ENCODE assay signal across 15 mouse cellular contexts in the genomic region with DNA sequence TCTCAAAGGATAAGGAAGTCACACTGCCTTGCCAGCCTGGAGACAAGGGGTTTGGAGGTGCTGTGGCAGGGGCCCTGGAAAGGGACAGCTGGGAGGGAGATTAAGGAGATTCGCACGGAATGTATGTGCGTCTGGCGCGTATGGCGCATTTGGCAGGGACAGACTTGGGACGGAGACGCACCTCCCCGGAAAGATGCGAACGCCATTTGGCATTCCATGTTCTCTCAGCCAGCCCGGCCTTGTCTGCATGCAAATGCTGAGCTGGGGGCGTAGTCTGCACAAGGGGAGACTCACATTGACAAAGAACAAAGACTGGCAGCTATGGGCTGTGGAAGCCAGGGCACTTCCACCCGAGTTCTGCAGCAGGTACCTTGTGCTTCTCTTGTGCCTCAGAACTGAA.
A peak's percentile ranks its signal among the peaks of the same experiment; 100 is the strongest.
DNase-seq lines count a peak whose midpoint lies in the region; ATAC-seq lines count a peak whose summit lies in the region.
"Had no signal": no experiment of that assay in that cellular context is flagged by ENCODE, and none has a peak within 500 bp of the region (broad histone marks: within the 10 kb centered on the region; RNA-seq: fewer than 3 reads in every experiment).

No protein-coding gene starts in this region.

- intact Hi-C loops in left cerebral cortex, postnatal 14 days (cut with DNase I), result no loop called here

- no peaks in the 10 kb centered on the region for H3K36me3 ChIP-seq in hindbrain, embryonic 16.5 days (ENCODE audit: control insufficient read depth, insufficient read depth, low read length)
- no peaks in the 10 kb centered on the region for H3K36me3 ChIP-seq in midbrain, embryonic 16.5 days (ENCODE audit: control insufficient read depth, insufficient read depth, low read length)
- H3K36me3 ChIP-seq: liver, embryonic 15.5 days; neural tube, embryonic 15.5 days had no signal

- H3K9ac ChIP-seq in hindbrain, embryonic 16.5 days (ENCODE audit: low read depth, low read length), result no peak overlapping the region
- H3K9ac ChIP-seq in midbrain, embryonic 16.5 days (ENCODE audit: low read depth, low read length), result no peak overlapping the region
- H3K9ac ChIP-seq: liver, embryonic 15.5 days; neural tube, embryonic 15.5 days had no signal

- ATAC-seq in hindbrain, embryonic 16.5 days, result 0 out of 2 replicates have a peak, but pooled peaks have one; percentile 30
- no peak for ATAC-seq in midbrain, embryonic 16.5 days
- no peak for ATAC-seq in megakaryocyte, adult 5-6 weeks (ENCODE audit: poor library complexity, severe bottlenecking)
- ATAC-seq: CD4-positive, CD25-positive, alpha-beta regulatory T cell, adult 4 months; intestine, postnatal 0 days had no signal

- no peaks in the 10 kb centered on the region for H3K4me1 ChIP-seq in hindbrain, embryonic 16.5 days (ENCODE audit: control insufficient read depth, insufficient read depth, low read depth, low read length)
- H3K4me1 ChIP-seq in midbrain, embryonic 16.5 days (ENCODE audit: control insufficient read depth, insufficient read depth, low read length), result peaks cover 12% of the 10 kb centered on the region
- H3K4me1 ChIP-seq: liver, embryonic 15.5 days had no signal

- 51% methylated on average over 14 of the region's 14 CpGs for WGBS in hindbrain, embryonic 16.5 days
- WGBS in midbrain, embryonic 16.5 days, result 45% methylated on average over 14 of the region's 14 CpGs

- no peak overlapping the region for H3K4me3 ChIP-seq in hindbrain, embryonic 16.5 days (ENCODE audit: low read length)
- no peak overlapping the region for H3K4me3 ChIP-seq in midbrain, embryonic 16.5 days (ENCODE audit: low read depth, low read length)
- H3K4me3 ChIP-seq: liver, embryonic 15.5 days; neural tube, embryonic 15.5 days had no signal

- DNase-seq in left cerebral cortex, adult 18-20 months (ENCODE audit: low spot score in 2 of 2), result peak; percentile 18 to 30
- DNase-seq in left cerebral cortex, postnatal 14 days (ENCODE audit: low spot score in 2 of 2), result no peak
- DNase-seq in brain, adult 2 months (ENCODE audit: low read depth, low spot score), result peak; percentile 56
- no peak for DNase-seq in adrenal gland, postnatal 4 days (ENCODE audit: low spot score in 2 of 2)
- DNase-seq: cerebellum, adult 9-10 months; gastrocnemius, postnatal 14 days; kidney, postnatal 36 days; lung, postnatal 36 days had no signal

- H3K27me3 ChIP-seq in hindbrain, embryonic 16.5 days (replicated peaks; ENCODE audit: control insufficient read depth, insufficient read depth, low read length), result no peaks in the 10 kb centered on the region
- H3K27me3 ChIP-seq in midbrain, embryonic 16.5 days (ENCODE audit: control insufficient read depth, insufficient read depth, low read depth, low read length), result no peaks in the 10 kb centered on the region
- H3K27me3 ChIP-seq: liver, embryonic 15.5 days had no signal

- H3K9me3 ChIP-seq in hindbrain, embryonic 16.5 days (ENCODE audit: control insufficient read depth, low read length), result no peaks in the 10 kb centered on the region
- peaks cover 6% of the 10 kb centered on the region; the same call in 1 of the 2 replicates for H3K9me3 ChIP-seq in midbrain, embryonic 16.5 days (replicated peaks; ENCODE audit: control insufficient read depth, low read length, poor library complexity, severe bottlenecking)
- H3K9me3 ChIP-seq: liver, embryonic 15.5 days; neural tube, embryonic 15.5 days had no signal

- no peak overlapping the region for H3K27ac ChIP-seq in hindbrain, embryonic 16.5 days (ENCODE audit: low read depth, low read length)
- H3K27ac ChIP-seq in midbrain, embryonic 16.5 days (ENCODE audit: low read length), result peak overlapping the region; percentile 31; the same call in 1 of the 2 replicates
- H3K27ac ChIP-seq: liver, embryonic 15.5 days; neural tube, embryonic 15.5 days had no signal

- H3K4me2 ChIP-seq in hindbrain, embryonic 16.5 days (ENCODE audit: low read length), result no peak overlapping the region
- H3K4me2 ChIP-seq in midbrain, embryonic 16.5 days (ENCODE audit: low read length), result no peak overlapping the region
- H3K4me2 ChIP-seq: liver, embryonic 15.5 days; neural tube, embryonic 15.5 days had no signal

Comparison
In these comparisons a context has a peak if more than half of its experiments do, and no peak if none do; other contexts are left out.
1. DNase-seq: peak in left cerebral cortex, adult 18-20 months (2 of 2) and brain, adult 2 months (single experiment); none in left cerebral cortex, postnatal 14 days (0 of 2) and adrenal gland, postnatal 4 days (0 of 2).